Mouse (Mus musculus): Measurements from ENCODE around the gene Gm10324. TPM values are rescaled to one million over a fixed set of nuclear protein-coding genes. Genes with fewer than 3 reads are reported as not detected.
"Not testable (repeated sequence)": the region's sequence is repeated elsewhere in the genome, so short reads cannot be mapped to it uniquely, and the experiment has no call there.

Gm10324 gene
- total RNA-seq (2015; ENCODE audit: low replicate concordance) (not detected in 2 replicates), total RNA-seq (2017; ENCODE audit: low replicate concordance) (not detected in 2 replicates)

DNA sequence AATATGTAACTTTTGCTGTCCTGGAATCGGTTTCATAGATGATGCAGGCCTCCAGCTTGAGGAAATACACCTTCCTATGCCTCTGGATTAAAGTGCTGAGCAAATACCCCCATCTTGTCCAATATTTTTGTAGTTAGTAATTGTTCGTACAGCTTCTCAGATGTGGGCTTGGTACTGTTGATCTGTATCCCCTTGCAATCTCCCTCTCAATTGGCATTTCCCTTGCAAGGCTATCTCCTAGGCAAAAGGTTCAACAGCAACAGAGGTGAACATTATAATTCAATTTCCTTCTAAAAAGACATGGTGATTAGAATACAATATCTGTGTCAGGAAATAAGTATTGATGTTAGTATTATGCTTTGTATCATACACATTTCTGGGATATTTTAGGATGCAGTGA is at the start of gene Gm10324:
Gene Gm10324 (plus strand): TSS at position 301 of the 400 bp plus-strand sequence.
- ATAC-seq (replicated peaks; ENCODE audit: low FRiP score, poor library complexity, severe bottlenecking): not testable (repeated sequence)

Other genes with a start within 250 kb of the Gm10324 start
- not detected in 2 replicates for gene Gm10772, start 108.0 kb downstream of the Gm10324 start, total RNA-seq (2015; ENCODE audit: low replicate concordance)
- gene Gm10772, start 108.0 kb downstream of the Gm10324 start, total RNA-seq (2017; ENCODE audit: low replicate concordance): not detected in 2 replicates

All from erythroblast, adult 5-6 weeks (primary cell).